Mouse (Mus musculus): ENCODE results near the gene Pcnt.

DNA sequence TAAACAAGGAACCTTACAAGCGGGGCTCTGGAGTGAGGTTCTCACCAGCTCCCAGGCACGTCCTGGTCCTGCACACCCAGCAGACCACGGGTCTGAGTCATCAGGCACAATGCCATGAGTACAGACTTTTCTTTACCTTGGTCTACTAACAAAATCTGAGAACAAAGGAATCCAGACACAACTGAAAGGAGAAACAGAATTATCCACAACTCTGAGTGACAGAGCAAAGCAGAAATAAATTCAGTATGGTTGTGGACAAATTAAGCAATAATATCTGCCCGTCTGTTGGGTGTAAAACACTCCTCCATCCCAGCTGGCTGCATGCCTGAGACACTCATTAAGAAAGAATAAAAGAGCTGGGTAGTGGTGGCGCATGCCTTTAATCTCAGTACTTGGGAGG is 84.1 kb downstream of the Pcnt start:
- TF ChIP-seq POLR2A (IDR thresholded peaks at IDR 0.05; ENCODE audit: insufficient read depth, low read depth, low read length) (no peak), CTCF (IDR thresholded peaks at IDR 0.05) (no peak), EP300 (IDR thresholded peaks at IDR 0.05; ENCODE audit: insufficient read depth, low read depth, low read length) (no peak)

Measured in heart, adult 2 months (tissue).